Mouse (Mus musculus) right cerebral cortex, postnatal 14 days (tissue): ENCODE measurements at regions not wholly inside any gene's neighbourhood (a gene's known extent, or its start where the extent isn't known, plus 50 kb on each side); places are given as distances from the start of the nearest gene placed in this dataset.

Experiments
- DNase-seq: peaks from one replicate; pipeline ENCODE4 v3.0.0; 2022

- no peak for DNase-seq
Observed at GRCm38 (mm10) chr19:36178828-36179251, 58.9 kb upstream of the Ankrd1 start.

DNA sequence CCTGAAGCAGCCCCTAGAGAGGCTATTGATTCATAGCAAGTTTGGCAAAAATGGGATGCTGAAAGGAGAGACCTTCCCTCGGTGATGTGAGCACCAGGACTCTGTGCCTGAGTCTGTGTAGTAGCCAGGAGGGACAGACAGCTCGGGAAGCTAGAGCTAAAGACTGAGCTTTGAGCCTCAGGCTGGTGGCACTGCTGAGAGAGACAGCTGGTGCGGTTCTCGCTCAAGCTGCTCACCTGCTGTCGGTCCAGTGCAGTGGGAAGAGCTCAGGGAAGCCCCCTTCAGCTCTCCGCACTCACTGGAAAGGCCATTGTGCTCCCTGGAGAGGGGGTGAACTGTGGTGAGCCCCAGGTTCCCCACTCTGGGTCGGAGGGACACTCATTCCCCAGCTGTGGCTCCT lies 60.4 kb upstream of the Ankrd1 start:
- DNase-seq = no peak

GRCm38 (mm10) chr19:36181535-36181934 lies 61.6 kb upstream of the Ankrd1 start:
- DNase-seq = no peak

DNA sequence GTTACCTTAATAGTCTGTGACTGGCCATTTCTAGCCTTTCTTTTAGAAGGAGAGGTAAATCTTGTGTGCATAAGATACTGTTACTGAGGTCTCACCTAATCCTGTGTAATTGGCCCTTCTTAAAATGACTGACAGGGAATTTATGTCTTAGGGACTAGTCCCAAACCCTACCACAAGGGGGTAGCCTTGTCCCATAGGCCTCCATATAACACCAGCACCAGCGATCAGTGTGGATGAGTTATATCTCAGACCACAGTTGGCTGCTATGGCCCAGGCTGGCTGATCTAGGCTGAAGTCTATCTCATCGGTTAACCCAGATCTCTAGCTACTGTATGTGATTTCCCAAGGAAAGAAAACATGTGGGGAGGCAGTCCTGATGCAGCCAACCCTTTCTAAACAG lies 63.2 kb upstream of the Ankrd1 start:
- DNase-seq = peak; percentile 56

DNA sequence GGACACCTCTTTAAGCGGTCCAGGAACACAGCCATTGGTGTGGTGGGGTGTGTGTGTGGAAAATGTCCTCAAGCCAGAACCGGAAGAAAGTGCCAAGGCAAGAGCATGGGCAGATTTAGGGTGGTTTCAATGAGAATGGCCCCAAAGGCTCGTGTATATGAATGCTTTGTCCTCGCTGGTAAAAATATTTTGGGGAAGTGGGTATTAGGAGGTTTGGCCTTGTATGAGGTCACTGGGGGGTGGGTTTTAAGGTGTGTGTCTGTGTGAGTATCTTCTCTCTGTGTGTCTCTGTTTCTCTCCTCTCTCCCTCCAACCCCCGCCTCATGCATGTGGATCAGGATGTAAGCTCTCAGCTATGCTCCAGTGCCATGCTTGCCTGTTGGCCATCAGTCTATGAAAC lies 69.8 kb upstream of the Ankrd1 start:
- DNase-seq = no peak

DNA sequence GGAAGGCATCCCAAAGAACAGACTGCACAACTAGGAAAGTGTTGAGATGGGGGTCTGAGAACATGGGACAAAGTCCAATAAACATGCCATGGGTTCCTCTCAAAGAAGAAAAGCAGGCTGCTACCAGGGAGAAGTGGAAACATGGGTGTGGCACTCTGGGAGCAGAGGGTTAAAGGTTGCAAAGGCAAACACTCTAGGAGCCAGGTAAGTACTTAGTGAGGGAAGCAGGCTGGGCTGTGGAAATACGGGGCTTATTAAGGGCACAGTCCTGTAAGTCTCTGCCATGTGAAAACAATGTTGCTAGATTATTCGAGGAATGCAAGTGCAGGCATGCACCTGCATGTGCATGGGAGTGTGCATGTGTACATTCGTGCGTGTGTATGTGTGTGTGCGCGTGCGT lies 71.7 kb upstream of the Ankrd1 start:
- no peak for DNase-seq

DNA sequence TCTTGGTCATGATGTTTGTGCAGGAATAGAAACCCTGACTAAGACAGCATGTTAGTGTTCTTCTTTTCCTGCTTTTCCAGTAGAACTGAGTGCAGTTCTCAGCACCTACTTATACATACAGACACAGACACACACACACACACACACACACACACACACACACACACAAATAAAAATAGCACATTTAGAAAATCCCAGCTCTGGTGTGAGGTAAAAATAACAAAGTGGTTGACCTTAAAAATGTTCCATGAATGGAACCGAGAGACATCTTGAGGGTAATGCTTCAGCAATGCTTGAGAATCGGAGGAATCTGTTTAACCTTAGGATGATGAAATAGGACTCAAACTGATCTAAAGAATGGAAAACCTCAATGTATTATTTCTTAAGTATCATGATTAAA lies 84.4 kb upstream of the Ankrd1 start:
- no peak for DNase-seq

GRCm38 (mm10) chr19:36204965-36205718 lies 85.2 kb upstream of the Ankrd1 start:
- no peak for DNase-seq

- no peak for DNase-seq
Observed at GRCm38 (mm10) chr19:36207735-36208288, 87.9 kb upstream of the Ankrd1 start.

GRCm38 (mm10) chr19:36208419-36208818 lies 88.5 kb upstream of the Ankrd1 start:
- DNase-seq = no peak

DNA sequence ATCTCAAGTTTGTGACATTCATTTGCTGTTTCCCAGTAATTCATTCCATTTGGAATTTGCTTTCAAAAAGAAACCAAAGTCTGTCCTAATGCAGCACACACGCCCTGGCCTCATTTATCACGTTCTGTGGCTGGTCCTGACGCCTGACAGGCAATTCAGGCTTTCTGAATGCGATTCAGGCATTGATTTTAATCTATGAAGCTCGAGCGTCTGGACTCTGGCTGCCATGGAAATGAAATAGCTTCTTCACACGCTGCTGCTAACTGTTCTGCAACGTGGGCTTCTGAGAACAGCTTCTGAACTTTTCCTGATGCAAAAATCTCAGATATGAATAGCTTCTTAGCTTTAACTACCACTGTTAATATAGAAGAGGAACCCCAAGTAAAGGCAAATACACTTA lies 93.6 kb upstream of the Ankrd1 start:
- DNase-seq = no peak

DNA sequence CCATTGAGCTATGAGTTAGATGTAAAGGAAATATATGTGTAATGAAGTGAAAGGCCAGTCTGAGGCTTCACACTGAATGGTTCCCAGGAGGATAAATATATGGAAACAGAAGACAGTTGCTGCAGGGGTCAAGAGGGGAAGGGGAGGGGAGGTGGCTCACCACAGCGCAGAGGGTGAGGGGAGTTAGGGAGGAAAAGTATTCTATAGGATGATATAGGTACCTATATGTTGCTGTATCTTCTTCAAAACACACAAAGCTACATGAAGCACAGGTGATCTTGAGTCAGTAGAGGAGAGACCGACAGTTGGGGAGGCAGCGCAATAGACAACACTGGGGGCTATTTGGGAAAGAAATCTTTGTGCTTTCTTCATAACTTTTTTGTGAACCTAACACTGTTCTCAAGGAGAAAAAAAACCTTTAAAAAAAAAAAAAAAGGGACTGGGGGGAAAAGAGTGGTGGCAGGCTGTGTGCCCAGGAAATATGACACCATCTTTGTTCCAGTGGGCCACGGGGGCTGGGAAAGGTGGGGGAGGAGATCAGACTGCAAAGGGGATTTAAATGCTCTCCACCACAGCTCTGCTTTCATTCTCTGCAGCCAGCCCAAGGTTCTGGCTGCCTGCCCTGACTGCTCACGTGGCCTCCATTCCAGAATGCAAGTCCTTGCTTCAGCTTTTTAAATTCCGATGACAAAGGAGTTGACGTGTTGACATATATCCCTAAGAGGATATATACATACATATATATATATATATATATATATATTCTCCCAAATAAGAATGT lies 94.5 kb upstream of the Ankrd1 start:
- DNase-seq = peak; percentile 71

DNA sequence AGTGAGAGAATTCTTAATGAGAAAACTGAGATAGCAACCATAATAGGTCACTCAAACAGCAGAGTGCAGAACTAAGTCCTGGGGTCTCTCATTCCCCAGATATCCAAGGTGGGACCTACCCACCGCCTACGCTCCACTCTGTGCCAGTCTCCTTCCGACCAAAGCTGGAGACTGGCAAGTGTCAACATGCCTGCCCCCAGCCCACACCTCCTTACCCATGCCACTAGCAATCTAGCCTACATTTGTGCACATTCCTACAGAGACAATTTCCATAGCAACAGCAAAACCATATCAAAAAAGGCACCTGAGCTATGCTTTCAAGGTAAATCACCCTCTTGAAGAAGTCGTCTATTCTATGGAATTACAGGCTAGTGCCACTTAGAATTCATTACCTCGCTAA lies 97.3 kb upstream of the Ankrd1 start:
- DNase-seq = no peak

GRCm38 (mm10) chr19:36217605-36218004 lies 97.7 kb upstream of the Ankrd1 start:
- no peak for DNase-seq

- DNase-seq = no peak
Observed at GRCm38 (mm10) chr19:36218921-36219320, 99.0 kb upstream of the Ankrd1 start.

GRCm38 (mm10) chr19:36221104-36221503 lies 101.2 kb upstream of the Ankrd1 start:
- DNase-seq = no peak

DNA sequence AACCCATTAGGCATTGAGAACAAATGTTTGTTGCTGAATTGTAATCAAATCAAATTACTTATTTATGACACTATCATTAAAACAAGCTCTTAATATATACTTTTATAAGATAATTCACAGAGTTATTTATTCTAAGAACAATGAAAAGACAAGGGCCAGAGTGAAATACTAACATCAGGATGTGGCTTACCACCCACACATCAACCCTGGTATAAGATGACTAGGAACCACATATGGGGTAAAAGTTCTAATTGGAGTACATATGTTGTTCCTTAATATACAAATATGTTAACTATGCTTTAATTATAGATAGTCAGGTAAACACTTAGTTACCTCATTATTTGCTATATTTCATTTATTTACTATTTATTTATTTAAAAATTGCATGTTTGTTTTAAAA lies 101.7 kb upstream of the Ankrd1 start:
- DNase-seq = no peak

DNA sequence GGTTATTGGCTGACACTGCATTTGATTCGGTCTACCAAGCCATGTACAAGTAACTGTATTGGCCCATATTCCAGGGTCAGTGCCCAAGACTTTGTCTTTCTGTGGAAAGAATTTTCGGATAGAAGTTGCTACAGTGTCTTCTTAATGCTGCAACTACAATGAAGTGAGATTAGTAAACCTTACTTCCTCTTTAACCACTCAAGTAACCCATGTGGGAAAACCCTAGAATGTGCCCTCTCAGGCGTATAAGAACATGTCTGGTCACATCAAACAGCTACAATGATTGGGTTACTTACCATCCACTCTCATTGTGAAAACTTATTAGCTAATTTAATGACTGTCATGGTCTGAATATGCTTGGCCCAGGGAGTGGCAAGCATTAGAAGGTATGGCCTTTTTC lies 102.3 kb upstream of the Ankrd1 start:
- DNase-seq = no peak

DNA sequence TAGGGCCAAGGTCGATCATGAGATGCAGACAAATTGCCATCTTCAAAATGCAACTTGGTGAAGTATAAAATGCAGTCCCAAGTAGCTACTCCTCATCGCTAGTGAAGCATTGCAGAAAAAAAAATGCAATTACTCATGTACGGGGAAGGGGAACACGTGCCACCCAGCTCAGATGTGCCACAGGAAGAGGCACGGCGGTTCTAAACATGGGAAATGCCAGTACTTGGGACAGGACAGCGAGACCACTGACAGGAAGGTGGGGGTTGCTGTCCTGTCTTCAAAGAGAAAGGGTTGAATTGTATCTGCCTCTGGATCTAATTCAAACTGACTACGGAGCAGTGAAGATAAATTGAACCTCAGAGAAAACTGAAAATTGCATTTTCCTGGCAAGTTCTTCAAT lies 104.6 kb upstream of the Ankrd1 start:
- DNase-seq = no peak

DNA sequence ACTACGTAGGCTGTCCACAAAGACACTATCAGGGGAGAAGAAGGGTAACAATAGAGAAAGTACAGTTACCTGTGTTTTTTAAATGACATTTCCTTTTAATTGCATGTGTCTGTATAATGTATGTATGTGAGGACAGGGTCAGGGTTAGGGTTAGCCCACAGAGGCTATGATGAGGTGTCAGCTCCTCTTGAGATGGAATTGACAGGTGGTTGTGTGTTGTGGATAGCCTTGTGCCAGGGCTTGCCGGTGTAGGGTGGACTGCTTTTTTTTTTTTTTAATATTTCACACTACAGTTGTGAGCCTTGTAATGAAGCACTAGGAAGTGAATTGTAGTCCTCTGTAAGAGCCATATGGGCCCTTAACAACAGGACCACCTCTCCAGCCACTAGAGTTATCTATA lies 105.7 kb upstream of the Ankrd1 start:
- no peak for DNase-seq

- DNase-seq = no peak
Observed at GRCm38 (mm10) chr19:36227418-36228160, 107.7 kb upstream of the Ankrd1 start.

GRCm38 (mm10) chr19:36229315-36229714 lies 109.4 kb upstream of the Ankrd1 start:
- DNase-seq = no peak

- no peak for DNase-seq
Observed at GRCm38 (mm10) chr19:36229941-36230340, 110.0 kb upstream of the Ankrd1 start.
